Mouse (Mus musculus) A20 (cell line): ENCODE results near the gene Kcnh7.

Source experiments
- DNase-seq: peaks from one replicate; pipeline ENCODE4 v3.0.0-alpha.2; 2011; ENCODE audit warnings: low read depth, low spot score

Gene Kcnh7

GRCm38 (mm10) chr2:63183563-63184545 is at the start of gene Kcnh7:
Kcnh7 (minus strand) TSS chr2:63184287.
- DNase-seq, result no peak

- DNase-seq, result no peak
Observed at GRCm38 (mm10) chr2:63207435-63207834, 23.3 kb upstream of the Kcnh7 start.

DNA sequence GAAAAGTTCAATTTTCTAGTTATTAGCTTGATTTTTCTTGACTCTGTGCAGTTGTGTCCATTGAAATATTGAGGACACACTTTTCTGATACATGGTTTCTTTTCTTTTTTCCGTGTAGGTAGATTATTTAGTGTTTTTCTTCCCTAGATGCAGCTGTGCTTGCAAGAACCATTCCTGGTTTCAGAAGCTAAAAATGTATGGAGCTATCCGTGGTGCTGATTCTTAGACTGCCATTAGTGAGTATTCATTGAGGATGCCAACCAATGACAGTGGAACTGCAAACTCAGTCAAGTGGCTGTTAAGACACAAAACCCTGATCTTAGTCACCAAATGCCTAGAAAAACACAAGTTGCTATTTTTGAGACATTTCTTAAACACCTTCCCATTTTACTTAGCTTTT is 1.9 kb upstream of the Kcnh7 start:
- DNase-seq, result no peak

GRCm38 (mm10) chr2:63184551-63185430 is 704 bp upstream of the Kcnh7 start:
- no peak for DNase-seq

GRCm38 (mm10) chr2:63153701-63154100 is 30.4 kb downstream of the Kcnh7 start:
- DNase-seq, result no peak

DNA sequence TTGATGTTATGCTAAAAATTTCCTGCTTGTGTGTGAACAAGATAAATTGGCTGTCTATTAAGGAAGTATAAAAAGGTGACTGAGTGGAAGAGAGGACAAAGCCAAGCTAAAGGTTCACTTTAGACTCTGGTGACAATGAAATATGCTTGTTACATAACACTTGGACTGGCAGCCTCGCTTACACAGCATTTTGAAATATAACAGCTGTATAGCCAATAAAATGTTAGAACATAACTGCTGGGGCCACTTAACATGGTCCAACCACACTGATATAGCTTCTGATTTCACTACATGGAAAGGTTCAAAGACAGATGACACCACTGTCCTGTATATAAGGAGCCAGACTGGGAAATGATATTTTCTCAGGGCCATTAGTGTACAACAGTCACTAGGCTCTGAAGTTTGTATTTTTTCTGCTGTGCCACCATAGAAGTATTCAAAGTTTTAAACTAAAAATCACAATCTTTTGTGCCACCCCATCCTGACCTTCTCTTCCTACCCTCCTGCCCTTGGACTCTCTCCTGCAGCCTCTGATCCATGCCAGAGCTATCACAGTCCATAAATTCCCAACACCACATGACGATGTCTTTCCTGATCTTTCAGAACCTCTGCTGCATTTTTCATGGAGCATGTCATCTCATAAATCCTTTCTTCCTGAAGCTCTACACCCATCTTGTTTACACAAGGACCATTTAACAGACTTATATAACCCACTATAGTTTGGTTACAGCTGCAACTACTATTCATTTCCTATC is 56.1 kb downstream of the Kcnh7 start:
- DNase-seq, result no peak

DNA sequence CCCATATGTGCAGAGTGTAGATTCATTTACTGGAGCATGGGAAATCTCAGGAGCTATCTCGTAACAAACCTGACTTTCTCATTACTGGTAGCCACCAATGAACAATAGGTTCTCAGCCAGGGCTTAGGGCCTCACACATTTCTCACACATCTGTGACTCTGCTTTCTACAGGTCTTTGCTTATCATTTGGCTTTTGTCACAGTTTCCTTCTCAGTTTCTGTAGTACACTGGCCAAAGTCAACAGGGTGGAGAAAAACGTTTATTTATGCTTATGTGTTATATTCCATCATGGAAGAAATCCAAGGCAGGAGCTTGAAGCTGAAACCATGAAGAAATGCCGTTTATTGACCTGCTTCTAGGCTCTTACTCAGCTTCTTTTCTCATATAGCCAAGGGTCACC is 63.8 kb downstream of the Kcnh7 start:
- DNase-seq, result no peak

DNA sequence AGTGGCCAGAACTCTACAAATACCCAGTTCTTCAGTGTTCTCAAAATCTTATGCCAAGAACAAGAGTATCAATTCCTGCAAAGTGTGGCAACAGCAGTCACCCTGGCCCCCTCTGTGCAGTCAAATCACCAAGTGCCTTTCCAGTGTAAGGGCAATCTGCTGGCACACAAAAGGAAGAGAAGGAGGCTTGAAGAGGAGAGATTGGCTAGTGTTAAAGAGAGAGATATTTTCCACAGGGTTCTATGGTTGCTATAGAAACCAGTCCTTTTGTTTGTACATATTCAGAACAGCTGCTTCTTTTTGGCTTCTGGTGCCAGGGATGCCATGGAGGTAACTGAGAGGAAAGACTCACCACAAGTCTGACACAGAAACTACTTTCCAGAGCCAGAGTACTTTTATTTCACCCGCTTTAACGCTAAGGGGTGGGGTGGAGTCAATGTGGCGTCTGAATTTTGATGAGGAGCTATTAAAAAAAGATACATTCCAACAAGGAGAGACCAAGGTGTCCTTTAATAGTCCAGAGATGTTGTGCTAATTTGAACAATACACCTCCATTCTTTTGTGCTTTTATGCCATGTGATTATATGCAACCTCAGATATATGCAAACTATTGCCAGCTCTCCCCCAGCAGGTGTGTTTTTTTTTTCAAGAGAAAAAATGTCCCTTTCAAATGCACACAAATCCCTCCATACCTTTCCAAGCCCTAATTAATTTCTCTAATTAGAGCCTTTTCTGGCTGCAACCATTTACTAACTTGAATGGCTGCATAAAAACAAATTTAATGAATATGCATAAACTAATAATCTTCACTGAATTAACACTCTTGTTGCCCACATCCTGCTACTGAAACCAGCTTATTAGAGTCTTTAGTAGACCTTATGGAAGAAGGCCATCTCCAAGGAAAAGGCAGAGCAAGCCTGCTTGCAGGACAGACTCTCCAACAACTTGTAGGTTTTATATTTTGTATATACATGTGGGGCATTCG is 66.6 kb downstream of the Kcnh7 start:
- DNase-seq, result no peak

DNA sequence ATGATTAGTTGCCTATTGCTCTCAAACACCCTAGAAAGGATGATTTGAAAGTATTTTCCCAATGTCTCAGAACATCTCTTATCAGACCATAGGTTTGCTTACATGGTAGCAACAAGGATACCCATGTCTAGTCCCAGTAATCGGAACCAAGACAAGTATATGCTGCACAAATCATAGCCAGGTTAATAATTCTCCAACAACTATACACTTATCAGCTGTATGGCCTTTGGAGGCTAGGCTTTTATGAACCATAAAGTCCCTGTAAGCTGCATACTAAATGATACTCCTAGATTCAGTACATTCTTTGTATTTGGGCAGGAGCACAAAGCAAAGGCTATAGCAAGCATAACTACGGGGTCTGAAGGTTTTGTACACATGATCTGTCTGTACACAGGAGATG is 78.1 kb downstream of the Kcnh7 start:
- no peak for DNase-seq

GRCm38 (mm10) chr2:63099676-63100075 is 84.4 kb downstream of the Kcnh7 start:
- DNase-seq, result no peak

GRCm38 (mm10) chr2:63091775-63092174 is 92.3 kb downstream of the Kcnh7 start:
- no peak for DNase-seq

GRCm38 (mm10) chr2:63090447-63090846 is 93.6 kb downstream of the Kcnh7 start:
- DNase-seq, result no peak

GRCm38 (mm10) chr2:63058386-63058785 is 125.7 kb downstream of the Kcnh7 start:
- DNase-seq, result no peak

DNA sequence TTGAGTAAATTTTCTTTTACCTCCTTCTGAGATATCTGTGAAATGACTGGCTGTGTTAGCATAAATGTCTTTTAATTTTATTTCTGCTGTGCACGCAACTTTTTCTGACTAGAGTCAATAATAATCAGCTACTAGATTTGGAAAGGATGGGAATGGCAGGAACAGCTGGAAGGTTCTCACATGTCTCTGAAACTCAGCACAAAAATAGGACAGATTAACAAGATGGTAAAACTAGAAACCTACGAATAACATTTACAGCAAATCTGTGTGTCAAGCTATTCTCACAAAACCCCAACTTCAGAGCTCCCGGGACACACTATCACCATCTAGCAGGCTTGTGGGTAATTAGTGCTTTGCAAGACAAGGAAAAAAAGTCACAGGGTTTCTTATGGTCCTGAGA is 134.2 kb downstream of the Kcnh7 start:
- no peak for DNase-seq

- no peak for DNase-seq
Observed at GRCm38 (mm10) chr2:63039718-63040117, 144.4 kb downstream of the Kcnh7 start.

GRCm38 (mm10) chr2:63014909-63015308 is 169.2 kb downstream of the Kcnh7 start:
- no peak for DNase-seq

- DNase-seq, result no peak
Observed at GRCm38 (mm10) chr2:63009141-63009540, 174.9 kb downstream of the Kcnh7 start.

GRCm38 (mm10) chr2:63002784-63003183 is 181.3 kb downstream of the Kcnh7 start:
- DNase-seq, result no peak

DNA sequence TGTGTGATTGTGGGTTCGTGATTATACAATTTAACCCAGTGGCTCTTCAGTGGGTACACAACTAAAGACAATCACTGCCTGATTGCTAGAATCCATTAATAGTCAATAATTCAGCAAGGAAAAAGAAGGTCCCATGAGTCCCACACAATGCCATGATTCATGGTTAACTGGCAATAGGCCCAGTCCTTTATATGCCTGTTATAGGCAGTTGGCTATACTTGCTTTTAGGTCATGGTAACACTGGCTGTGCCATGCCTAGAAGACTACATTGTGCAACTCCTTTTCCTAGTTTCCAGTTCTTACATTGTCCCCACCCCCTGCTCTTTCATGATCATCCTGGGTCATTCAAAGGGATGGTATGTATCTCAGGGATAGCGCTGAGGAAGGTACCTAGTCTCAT is 186.4 kb downstream of the Kcnh7 start:
- no peak for DNase-seq

DNA sequence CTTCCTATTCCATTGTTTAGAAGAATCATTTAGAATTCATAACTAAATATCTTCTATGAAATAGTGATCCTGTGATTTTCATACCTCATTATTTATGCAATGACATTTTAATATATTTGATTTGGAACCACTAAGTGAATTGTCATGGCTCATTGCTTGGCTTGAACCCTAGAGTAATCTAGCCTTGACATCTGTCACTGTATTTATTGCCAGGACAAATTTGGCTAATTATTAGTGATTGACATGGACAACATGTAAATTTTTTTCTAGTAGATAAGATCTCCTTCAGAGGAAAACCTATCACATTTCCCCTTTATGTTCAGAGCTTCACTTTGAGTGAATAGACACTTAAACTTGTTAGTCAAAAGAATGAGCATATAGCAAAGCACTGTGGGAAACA is 195.5 kb downstream of the Kcnh7 start:
- DNase-seq, result no peak
